Mouse (Mus musculus): ENCODE data around the gene Fnbp1l.

Gene Fnbp1l

DNA sequence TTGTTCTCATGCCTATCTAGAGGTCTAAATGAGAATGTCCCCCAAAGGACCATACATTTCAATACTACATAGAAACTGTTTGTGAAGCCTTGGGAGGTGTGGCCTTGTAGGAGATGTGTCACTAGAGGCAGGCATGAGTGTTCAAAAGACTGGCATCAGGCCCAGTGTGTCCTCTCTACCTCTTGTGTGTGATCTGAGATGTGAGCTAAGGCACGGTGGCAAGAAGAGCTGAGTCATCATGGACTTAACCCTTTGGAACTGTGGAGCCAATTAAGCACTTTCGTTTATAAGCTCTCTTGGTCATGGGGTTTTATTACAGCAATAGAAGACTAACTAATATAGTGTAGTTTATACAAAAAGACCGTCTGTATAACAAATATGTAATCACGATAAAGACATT is 16.3 kb downstream of the Fnbp1l start:
- no peak for DNase-seq (ENCODE audit: low read depth)

DNA sequence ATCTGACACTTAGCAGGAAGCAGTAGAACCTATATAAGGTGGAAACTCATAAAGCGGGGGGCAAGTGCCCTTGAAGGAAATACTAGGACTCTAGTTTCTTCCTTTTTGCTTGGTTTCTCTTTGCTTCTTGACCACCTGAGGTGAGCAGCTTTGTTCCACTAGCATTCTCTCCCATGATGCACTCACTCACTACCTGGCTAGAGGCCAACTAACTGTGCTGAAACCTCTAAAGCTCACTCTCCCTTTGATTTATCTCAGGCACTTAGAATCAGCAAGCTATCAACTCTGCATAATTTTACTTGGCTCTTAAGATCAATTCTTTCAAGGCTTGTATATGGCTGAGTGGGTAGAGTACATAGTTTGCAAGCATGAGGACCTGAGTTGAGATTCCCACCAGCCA is 17.1 kb downstream of the Fnbp1l start:
- DNase-seq (ENCODE audit: low read depth) = no peak

DNA sequence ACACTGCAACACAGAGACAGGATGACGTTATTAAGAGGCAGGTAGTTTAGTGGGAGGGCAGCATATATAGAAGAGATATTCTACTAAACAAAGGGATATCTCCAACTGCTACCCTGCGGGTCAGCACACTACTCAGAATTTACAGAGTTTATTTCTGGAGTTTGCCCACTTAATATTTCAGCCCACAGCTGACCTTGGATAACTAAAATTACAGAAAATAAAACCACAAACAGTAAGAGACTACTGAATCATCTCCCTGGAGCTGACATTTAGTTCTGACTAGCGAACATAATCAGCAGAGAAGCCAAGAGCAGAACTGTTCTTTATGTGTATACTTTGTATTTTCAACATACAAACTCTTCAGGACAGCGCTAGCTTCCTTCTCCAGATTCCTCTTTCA is 20.2 kb downstream of the Fnbp1l start:
- no peak for DNase-seq (ENCODE audit: low read depth)

DNA sequence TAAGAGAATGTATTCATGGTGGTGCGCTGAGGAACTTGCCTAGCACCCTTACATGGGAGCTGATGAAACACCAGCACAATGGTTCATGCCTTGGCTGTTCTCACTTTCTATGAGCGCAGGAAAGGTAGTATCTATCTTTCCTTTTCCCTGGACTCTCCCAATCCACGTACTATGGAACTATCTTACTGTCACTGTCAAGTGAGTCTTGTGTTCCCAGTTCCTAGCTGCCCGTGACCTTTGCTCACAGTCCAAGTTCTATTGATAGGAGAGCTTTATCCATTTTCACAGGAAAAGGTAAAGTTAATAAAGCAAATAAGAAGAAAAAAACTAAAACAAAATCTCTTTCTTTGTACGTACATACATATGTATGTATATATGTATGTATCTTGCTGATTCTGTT is 28.7 kb downstream of the Fnbp1l start:
- no peak for DNase-seq (ENCODE audit: low read depth)

DNA sequence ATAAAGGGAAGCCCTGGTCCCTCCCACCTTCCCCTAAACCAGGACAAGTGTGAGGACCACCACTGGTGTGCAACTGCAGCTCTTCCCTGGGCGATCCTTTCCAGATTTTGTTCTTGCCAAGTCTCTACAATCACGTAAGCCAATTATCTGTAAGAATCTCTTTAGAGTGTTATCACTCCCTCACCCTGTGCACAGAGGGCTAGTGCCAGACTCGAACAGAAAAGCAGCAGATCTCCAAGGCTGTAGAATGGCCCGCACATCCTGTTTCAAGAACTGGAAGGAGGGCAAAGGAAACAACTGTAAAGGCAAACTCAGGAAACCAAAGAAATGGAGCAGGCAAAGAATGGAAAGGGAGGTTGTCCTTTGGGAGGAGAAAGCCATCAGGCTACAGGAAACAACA is 29.2 kb downstream of the Fnbp1l start:
- DNase-seq (ENCODE audit: low read depth) = no peak

DNA sequence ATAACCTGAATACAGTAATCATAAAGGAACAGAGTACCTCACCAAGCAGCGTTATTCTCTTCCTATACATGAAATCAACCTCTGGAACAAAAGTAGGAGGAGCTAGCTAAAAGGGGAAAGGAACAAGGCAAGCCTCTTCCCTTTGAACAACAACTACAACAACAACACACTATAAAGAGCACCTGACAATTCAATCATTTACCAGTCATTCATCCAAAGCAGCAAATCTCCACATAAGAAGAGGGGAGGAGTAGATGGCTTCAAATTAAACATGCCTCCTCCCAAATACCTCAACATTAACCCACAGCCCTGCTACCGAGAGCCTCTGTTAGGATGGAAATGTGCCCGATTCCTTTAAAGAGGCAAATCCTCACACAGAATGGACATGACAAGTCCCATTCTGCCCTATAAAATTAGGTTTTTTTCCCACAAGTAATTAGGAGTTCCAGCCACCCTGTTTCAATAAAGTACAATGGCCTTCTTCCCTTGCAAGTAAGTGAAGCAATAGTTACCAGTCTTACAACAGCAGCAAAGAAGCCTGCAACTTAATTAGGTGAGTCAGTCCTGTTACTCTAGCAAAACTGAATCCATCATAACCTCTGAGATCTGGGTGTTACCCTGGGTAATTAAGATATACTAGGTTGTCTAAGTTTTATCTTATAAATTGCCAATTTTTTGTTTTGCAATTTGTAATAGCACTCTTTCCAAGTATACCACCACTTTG is 32.4 kb downstream of the Fnbp1l start:
- DNase-seq (ENCODE audit: low read depth) = peak; percentile 60

DNA sequence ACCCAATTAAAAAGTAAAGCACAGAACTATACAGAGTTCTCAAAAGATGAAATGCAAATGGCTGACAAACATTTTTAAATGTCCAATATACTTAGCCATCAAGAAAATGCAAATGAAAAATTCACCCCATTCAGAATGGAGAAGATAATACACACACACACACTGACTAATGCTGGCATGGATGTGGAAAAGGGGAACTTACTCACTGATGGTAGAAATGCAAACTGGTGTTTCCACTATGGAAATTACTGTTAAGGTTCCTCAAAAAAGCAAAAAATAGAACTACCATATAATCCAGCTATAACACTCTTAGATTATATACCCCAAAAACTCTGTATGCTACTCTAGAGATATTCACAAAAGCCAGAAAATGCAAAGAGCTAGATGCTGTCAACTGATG is 42.2 kb downstream of the Fnbp1l start:
- no peak for DNase-seq (ENCODE audit: low read depth)

DNA sequence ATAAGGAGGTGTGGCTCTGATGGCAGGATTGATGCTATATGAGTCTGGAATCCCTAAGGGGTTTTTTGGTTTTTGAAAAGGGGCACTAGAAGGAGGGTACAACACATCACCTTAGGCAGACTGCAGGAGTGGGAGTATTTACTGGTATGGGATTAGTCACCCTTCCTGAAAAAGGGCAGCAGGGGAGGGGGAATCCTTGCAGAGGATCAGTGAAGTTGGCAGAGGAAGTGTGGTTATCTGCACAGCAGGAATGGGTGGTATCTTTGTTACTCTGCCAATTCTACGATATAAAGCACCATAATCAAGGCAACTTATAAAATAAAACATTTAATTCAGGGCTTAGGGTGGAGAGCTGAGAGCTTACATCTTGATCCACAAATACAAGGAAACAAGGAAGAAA is 44.6 kb downstream of the Fnbp1l start:
- DNase-seq (ENCODE audit: low read depth) = no peak

DNA sequence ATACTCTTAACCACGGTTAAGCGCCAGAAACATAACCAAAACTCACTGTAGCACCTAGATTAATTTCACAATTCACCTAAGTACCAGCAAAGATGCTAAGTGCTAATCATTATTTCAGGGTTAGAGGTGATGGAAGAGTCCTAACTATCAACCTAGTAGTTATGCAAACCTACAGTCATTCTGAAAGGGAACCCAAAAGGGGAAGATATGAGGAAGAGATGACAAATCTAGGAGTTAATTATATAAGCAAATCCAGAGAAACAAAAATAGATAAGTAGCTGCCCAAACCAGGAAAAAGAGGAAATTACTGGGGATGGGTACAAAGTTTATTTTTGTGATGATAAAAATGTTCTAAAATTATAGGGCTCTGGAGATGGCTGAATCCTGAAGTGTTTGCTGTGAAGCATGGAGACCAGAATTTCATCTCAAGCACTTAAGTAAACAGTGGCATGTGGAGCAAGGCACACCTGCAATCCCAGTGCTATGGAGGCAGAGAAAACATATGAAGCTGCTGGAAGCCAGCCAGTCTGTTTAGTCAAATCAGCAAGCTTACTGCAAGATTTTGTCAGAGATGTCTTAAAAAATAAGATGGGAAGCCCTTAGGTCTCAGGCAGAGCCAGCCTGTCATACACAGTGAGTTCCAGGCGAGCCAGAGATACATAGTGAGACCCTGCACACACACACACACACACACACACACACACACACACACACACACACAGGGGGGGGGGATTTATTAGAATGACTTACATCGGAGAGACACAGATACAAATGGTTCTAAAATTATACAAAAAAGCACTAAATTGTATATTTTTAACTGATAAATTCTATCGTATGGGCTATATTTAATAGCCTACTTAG is 45.9 kb downstream of the Fnbp1l start:
- DNase-seq (ENCODE audit: low read depth) = peak; percentile 21

DNA sequence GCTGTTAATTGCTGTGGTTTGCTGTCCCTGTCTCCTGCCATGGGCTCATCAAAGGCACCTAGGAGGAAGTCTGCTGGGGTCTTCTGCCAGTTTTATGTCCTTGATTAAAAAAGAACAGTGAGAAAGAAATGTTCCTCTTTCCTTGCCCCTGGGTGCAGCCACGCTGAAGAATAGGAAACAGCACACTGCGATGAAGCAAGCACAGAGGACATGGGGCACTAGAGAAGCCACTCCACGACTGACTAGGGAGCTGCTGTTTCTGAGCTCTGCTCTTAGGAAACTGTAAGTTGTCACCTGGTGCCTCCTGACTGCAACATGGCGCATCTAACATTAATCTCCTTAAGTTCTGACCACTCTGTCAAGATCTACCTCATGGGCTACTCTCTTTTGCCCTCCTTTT is 53.0 kb downstream of the Fnbp1l start:
- no peak for DNase-seq (ENCODE audit: low read depth)

DNA sequence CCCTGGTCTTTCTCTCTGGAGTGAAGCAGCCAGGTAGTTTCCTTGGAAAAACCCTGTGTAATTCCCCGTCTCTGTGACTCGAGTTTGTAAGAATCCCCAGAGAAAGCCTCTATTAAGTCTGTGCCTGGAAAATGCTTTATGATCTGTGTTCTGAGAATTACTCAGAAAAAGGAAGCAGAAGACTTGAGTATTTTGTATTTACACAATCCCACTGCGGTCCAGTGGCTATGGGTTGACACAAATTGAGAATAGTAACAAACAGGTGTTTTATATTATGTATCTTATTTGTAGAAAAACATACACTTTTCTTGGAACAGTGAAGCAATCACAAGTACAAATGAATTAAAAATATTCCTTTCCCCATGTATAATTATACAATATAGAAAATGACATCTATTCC is 53.4 kb downstream of the Fnbp1l start:
- peak; percentile 11 for DNase-seq (ENCODE audit: low read depth)

DNA sequence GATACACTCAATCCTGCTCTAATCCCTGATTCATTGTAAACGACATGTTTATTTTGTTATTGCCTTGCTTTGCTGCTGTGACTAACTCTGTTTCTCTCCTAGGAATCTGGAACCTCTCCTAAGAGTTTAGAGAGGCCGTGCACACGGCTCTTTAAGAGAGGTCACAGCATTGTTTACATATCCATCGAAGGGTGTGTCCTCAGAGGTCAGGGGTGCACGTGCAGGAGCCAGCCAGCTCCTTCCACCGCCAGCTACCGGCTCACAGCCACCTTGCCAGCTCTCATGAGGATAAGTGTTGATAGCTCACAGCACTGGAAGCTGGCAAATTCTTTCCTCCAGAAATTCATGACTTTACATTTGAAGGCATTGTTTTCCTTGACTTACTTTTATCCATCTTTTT is 54.2 kb downstream of the Fnbp1l start:
- peak; percentile 27 for DNase-seq (ENCODE audit: low read depth)

DNA sequence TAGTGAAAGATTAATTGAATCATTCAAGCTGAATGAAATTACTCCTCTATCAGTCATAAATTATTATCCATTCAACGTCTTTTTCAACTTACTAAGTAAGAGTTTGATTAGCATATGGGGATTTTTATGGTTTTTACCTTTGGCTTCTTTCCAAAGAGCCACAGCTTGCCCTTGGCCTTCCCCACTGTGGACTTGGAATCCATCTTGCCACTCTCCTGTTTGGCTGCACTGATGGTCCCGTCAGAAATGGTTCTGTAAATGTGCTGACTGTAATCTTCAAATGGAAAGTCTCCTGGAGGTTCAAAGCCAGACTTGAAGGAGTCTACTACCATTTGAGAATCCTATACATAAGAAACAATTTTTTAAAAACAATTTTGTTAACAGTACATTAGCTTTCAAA is 61.7 kb downstream of the Fnbp1l start:
- DNase-seq (ENCODE audit: low read depth) = no peak

DNA sequence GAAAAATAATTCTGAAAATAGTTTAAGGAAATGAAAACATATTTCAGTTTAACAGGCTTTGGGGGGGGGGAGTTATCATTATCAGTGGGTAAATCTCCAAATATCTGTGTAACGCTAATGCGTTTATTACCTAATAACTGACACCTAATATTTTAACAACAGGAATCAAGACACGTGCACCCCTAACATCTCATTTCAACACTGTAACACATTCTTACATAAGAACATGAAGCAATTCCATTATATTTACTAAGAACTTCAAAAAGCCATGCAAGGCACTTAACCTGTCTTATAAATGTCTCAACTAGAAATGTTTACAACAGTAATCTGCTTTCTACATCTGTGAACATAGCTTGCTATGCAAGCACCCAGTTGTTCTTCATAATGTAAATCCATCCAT is 68.3 kb downstream of the Fnbp1l start:
- DNase-seq (ENCODE audit: low read depth) = no peak

DNA sequence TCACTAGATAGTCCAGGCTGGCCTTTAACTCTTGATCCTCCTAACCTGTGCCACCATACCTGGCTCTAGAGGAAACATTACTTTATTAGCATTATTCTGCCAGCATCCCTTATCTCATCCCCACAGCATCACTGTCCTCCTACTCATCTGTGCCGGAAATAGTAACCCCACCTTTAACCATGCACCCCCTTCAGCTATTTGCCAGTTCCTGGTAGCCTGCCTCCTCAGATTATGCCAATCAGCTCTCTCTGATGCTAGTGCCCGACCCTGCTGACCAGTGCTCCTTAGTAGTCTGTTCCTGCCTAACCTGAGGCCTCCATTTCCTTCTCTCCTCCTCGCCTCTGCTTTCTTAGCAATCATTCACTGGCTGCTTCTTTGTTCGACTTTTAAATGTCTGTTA is 72.0 kb downstream of the Fnbp1l start:
- no peak for DNase-seq (ENCODE audit: low read depth)

DNA sequence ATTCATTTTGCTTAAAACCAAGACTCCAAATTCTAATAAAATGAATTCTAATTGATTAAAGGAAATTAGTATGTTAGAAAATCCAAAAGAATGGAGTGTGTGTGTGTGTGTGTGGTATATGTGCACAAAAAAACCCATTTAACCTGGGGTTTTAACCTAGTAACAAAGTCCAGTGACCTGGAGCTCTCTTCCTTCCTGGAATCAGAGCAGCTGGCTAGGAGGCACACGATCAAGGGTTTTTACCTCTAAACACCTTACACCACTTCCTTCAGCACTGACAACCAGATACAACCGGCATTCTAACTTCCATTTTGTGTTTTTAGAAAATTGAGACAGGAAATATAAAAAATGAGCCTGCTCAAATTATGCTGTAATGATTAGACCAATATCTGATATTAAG is 74.2 kb downstream of the Fnbp1l start:
- DNase-seq (ENCODE audit: low read depth) = no peak

DNA sequence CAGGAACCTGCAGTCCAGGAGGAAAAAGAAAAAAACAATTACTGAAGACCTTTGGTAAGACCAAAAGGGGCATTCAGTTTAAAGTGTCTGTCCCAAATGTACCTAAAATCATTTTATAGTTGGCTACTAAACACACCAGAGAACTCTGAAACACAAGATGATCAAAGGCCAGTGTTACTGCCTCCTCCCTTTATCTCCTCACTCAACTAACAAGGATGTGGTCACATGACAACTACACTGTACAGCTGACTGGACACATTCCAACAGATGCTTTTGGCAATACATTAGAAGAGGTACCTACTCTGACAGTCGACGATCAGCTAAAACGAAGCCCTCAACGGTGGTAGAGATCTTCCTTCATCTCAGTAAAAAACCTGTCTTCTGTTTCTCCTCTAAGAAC is 78.6 kb downstream of the Fnbp1l start:
- DNase-seq (ENCODE audit: low read depth) = no peak

DNA sequence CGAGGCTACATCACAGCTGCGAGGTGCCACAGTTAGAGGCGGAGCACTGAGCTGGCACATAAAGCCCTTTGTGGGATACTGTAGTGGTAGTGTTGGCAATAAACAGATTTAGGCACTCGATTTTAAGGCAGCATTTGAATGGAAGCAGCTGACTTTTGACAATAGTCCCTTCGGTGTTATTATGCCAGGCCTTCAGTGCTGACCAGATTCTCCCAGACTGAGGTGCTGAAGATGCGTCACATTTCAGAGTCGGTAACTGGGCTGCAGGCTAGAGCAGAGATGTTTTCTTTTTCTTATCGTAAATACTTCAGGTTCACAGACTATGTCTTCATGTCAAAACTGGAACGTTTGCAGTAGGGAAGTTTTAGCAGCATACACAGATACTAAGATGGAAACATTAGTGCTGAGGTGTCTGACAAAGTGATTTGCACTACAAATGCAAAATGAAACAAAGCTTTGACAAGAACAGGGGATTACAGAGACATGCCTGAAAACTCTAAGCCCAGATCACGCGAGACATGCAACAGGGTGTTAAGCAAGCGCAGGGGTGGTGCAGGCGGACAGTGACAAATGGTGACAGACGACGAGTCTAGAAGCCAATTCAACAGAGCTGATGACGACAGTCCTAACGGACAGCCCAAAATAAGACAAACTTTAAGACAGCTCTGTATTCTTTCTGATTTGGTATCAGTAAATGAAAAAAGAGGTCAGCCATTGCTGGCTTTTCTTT is 79.4 kb downstream of the Fnbp1l start:
- no peak for DNase-seq (ENCODE audit: low read depth)

DNA sequence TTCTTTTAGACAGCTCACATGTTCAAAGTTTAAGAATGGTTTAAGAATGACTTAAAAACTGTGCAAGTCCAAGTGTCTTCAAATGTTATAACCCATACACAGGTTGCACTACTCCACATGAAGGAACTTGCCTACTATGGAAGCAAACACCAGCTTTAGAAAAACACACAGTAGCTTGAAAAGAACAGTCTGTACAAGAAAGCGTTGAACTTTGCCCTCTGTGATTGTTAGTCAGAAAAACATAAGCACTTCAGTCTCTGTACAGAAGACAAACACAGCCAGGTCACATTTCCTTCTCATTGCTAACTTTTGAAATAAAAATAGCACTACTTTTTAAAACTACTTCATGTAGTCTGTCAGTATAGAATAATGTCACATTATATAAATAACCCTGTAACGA is 80.7 kb downstream of the Fnbp1l start:
- DNase-seq (ENCODE audit: low read depth) = no peak

DNA sequence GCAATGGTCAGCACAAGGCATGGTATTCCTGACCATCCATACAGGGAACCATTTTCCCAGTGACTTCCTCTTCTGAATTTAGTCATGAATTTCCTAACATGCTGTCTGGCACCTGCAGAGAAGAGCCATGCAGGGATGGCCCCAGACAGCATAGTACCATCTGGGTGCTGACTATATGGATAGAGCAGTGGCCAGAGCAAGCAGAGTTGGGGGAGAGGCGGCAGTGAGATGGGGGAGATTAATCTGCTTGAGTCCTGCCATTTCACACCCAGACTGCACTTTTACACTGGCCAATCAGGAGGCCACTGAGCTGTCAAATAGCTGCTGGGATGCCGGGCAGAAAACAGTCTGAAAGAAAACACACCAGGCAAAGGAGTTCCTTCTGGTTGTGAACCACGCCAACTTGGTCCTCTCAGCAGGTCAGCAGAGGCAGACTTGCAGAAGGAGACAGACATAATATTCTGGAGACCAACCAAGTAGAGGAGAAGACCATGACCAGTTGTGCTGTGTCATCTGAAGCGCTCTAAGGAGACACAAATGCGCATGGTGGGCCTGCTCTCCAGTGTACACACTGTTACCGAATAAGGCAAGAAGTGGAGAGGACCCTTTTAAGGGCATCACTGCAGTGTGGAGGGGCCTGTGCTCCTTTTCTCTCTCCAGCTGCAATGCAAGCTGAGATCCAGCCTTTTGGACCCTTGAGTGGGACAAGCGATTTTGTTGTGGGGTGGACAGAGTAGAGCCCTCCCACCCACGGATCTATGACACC is 83.4 kb downstream of the Fnbp1l start:
- DNase-seq (ENCODE audit: low read depth) = no peak

DNA sequence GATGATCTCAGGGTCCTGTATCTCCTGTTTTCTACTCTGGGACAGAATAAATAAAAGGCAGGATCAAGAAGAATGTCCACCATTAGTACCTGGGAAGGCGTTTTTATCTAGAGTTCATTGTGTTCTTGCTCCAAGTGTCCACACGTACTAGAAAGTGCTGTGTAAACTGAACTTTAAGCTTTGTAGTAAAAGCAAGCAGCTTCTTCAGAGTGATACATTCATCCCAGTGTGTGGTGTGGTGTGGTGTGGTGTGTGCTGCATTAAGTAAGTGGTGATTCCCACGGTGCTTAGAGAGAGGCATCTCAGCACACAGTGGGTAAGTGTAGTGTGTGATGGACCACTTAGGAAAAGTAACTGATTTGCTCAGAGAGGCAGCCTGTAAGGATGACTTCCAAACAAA is 91.0 kb downstream of the Fnbp1l start:
- DNase-seq (ENCODE audit: low read depth) = no peak

DNA sequence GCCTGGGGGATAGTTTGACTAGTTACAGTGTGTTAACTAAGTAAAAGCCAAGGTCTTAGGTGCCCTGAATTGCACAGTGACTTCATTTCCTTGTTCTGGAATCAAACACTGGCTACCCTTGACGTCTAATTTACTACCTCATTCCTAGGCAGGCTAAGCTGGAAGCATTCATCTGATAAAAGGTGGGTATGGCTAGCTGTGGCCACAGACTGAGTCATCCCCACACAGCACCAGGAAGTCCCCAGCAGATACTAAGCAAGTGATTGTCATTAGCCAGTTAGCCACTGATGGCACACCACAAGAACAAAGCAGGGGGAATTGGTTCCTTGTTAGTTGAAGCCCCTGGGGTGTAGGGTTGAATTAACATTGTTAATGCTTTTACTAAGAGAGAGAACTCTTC is 98.2 kb downstream of the Fnbp1l start:
- no peak for DNase-seq (ENCODE audit: low read depth)
